Mouse (Mus musculus): ENCODE data around the gene Kctd6.

DNA sequence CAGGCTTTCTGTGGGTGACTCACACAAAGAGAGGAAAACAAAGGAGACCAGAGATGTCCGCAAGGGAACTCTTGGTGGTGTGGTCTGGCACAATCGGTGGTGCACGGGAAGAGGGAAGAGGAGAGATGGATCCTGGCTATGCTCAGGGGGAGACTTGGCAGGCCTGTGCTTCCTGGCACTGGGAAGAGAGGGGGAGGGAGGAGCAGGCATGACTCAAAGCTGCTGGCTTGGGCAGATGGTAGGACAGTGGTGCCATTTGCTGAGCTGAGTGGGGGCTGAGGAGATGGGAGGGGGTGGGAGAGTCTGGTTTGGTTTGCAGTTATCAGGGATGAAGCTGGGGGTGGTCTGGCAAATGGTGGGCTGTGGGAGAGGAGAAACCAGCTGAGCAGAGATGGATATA lies 5.1 kb upstream of the Kctd6 start:
- TF ChIP-seq MXI1 (IDR thresholded peaks at IDR 0.05; ENCODE audit: low read depth, low read length) (no peak), MAX (IDR thresholded peaks at IDR 0.05; ENCODE audit: low read length) (no peak), ZMIZ1 (IDR thresholded peaks at IDR 0.05; ENCODE audit: low read depth, low read length) (no peak)
